Mouse (Mus musculus) thymus, postnatal 10 days (tissue): ENCODE measurements around the gene Shmt2.

ENCODE experiments used
- DNase-seq, 2 experiments: peaks; one replicate each; pipeline ENCODE4 v3.0.0; 2021; ENCODE audit warnings: low spot score in 2 of 2

The Shmt2 gene

GRCm38 (mm10) chr10:127476541-127476940 is 45.7 kb downstream of the Shmt2 start:
- DNase-seq: no peak

GRCm38 (mm10) chr10:127475175-127475574 is 47.1 kb downstream of the Shmt2 start:
- DNase-seq: no peak

- DNase-seq: no peak
Observed at GRCm38 (mm10) chr10:127472722-127473121, 49.5 kb downstream of the Shmt2 start.

- DNase-seq: peak; percentile 27 to 56
Observed at GRCm38 (mm10) chr10:127471281-127471988, 50.8 kb downstream of the Shmt2 start.
